Mouse (Mus musculus): ENCODE data around the gene Gm1113. TPM values are rescaled to one million over a fixed set of nuclear protein-coding genes. Genes with fewer than 3 reads are reported as not detected.

The Gm1113 gene
- total RNA-seq, 2 experiments from 2014 or later = not detected

GRCm38 (mm10) chr9:35535110-35535509 lies 17.0 kb upstream of the Gm1113 start:
- intact Hi-C loops (cut with DNase I) = loop anchor here (10.0 kb wide), 1 partner anchor 510 kb away; no protein-coding TSS in a partner anchor
- no peak for DNase-seq (ENCODE audit: low spot score)

- no peak for DNase-seq (ENCODE audit: low spot score)
- intact Hi-C loops (cut with DNase I) = loop anchor here (10.0 kb wide), 1 partner anchor 508 kb away; no protein-coding TSS in a partner anchor
Measured at GRCm38 (mm10) chr9:35533266-35533665, 15.2 kb upstream of the Gm1113 start.

GRCm38 (mm10) chr9:35529796-35530195 lies 11.7 kb upstream of the Gm1113 start:
- DNase-seq (ENCODE audit: low spot score) = no peak
- intact Hi-C loops (cut with DNase I) = loop anchor here (10.0 kb wide), 2 partner anchors 105 to 505 kb away; partner anchors contain the start of gene Cdon

GRCm38 (mm10) chr9:35529141-35529540 lies 11.1 kb upstream of the Gm1113 start:
- intact Hi-C loops (cut with DNase I) = loop anchor here (10.0 kb wide), 1 partner anchor 104 kb away; the partner anchor contains the start of gene Cdon
- no peak for DNase-seq (ENCODE audit: low spot score)

GRCm38 (mm10) chr9:35523941-35524411 lies 5.9 kb upstream of the Gm1113 start:
- peak; percentile 50 for DNase-seq (ENCODE audit: low spot score)
- intact Hi-C loops (cut with DNase I) = loop anchor here (1.0 to 10.0 kb wide), 2 partner anchors 99 to 241 kb away; partner anchors contain the start of gene Cdon

GRCm38 (mm10) chr9:35523541-35523940 lies 5.5 kb upstream of the Gm1113 start:
- DNase-seq (ENCODE audit: low spot score) = peak; percentile 53
- intact Hi-C loops (cut with DNase I) = loop anchor here (10.0 kb wide), 1 partner anchor 99 kb away; the partner anchor contains the start of gene Cdon

- intact Hi-C loops (cut with DNase I) = loop anchor here (10.0 kb wide), 1 partner anchor 98 kb away; the partner anchor contains the start of gene Cdon
Measured at GRCm38 (mm10) chr9:35522821-35523515, 4.9 kb upstream of the Gm1113 start.

GRCm38 (mm10) chr9:35522241-35522640 lies 4.2 kb upstream of the Gm1113 start:
- DNase-seq (ENCODE audit: low spot score) = no peak
- intact Hi-C loops (cut with DNase I) = loop anchor here (10.0 kb wide), 1 partner anchor 97 kb away; the partner anchor contains the start of gene Cdon

More at GRCm38 (mm10) chr9:35522821-35523515, 4.9 kb upstream of the Gm1113 start:
- no peak for DNase-seq (ENCODE audit: low spot score)

GRCm38 (mm10) chr9:35520631-35521348 lies 2.7 kb upstream of the Gm1113 start:
- intact Hi-C loops (cut with DNase I) = loop anchor here (10.0 kb wide), 1 partner anchor 96 kb away; the partner anchor contains the start of gene Cdon

GRCm38 (mm10) chr9:35516711-35517110 lies 1.4 kb downstream of the Gm1113 start:
- DNase-seq (ENCODE audit: low spot score) = no peak
- intact Hi-C loops (cut with DNase I) = no loop called here

More at GRCm38 (mm10) chr9:35520631-35521348, 2.7 kb upstream of the Gm1113 start:
- DNase-seq (ENCODE audit: low spot score) = no peak

GRCm38 (mm10) chr9:35516182-35516581 lies 1.9 kb downstream of the Gm1113 start:
- intact Hi-C loops (cut with DNase I) = no loop called here
- no peak for DNase-seq (ENCODE audit: low spot score)

GRCm38 (mm10) chr9:35513900-35514299 lies 4.2 kb downstream of the Gm1113 start:
- intact Hi-C loops (cut with DNase I) = no loop called here
- no peak for DNase-seq (ENCODE audit: low spot score)

- intact Hi-C loops (cut with DNase I) = no loop called here
Measured at GRCm38 (mm10) chr9:35508234-35508633, 9.8 kb downstream of the Gm1113 start.

GRCm38 (mm10) chr9:35502361-35503000 lies 15.6 kb downstream of the Gm1113 start:
- intact Hi-C loops (cut with DNase I) = no loop called here
- DNase-seq (ENCODE audit: low spot score) = no peak

More at GRCm38 (mm10) chr9:35508234-35508633, 9.8 kb downstream of the Gm1113 start:
- peak; percentile 80 for DNase-seq (ENCODE audit: low spot score)

- no peak for DNase-seq (ENCODE audit: low spot score)
Measured at GRCm38 (mm10) chr9:35499946-35500345, 18.1 kb downstream of the Gm1113 start.

GRCm38 (mm10) chr9:35495471-35495870 lies 22.6 kb downstream of the Gm1113 start:
- intact Hi-C loops (cut with DNase I) = no loop called here
- no peak for DNase-seq (ENCODE audit: low spot score)

More at GRCm38 (mm10) chr9:35499946-35500345, 18.1 kb downstream of the Gm1113 start:
- intact Hi-C loops (cut with DNase I) = no loop called here

GRCm38 (mm10) chr9:35494937-35495336 lies 23.1 kb downstream of the Gm1113 start:
- intact Hi-C loops (cut with DNase I) = no loop called here
- DNase-seq (ENCODE audit: low spot score) = no peak

GRCm38 (mm10) chr9:35493733-35494092 lies 24.4 kb downstream of the Gm1113 start:
- intact Hi-C loops (cut with DNase I) = no loop called here
- no peak for DNase-seq (ENCODE audit: low spot score)

GRCm38 (mm10) chr9:35493033-35493732 lies 24.9 kb downstream of the Gm1113 start:
- intact Hi-C loops (cut with DNase I) = no loop called here
- no peak for DNase-seq (ENCODE audit: low spot score)

All from heart, postnatal 25 days (tissue).